Mouse (Mus musculus): ENCODE measurements around the gene Ttll3. TPM values are rescaled to one million over a fixed set of nuclear protein-coding genes. Genes with fewer than 3 reads are reported as not detected.

Ttll3 gene
- total RNA-seq, 2 experiments from 2014 or later: 1.0 to 1.4 TPM

- DNase-seq (ENCODE audit: low spot score): no peak
- intact Hi-C loops (cut with DNase I): loop anchor here (5.0 kb wide), 1 partner anchor 35 kb away; the partner anchor contains the start of gene Camk1
These were observed 11.9 kb upstream of the Ttll3 start for GRCm38 (mm10) chr6:113377172-113377495.

- DNase-seq (ENCODE audit: low spot score): peak; percentile 86
- intact Hi-C loops (cut with DNase I): loop anchor here (5.0 kb wide), 1 partner anchor 35 kb away; the partner anchor contains the start of gene Camk1
These were observed 11.3 kb upstream of the Ttll3 start, which contains the start of the genes Tada3 and Arpc4 for GRCm38 (mm10) chr6:113377496-113378385. TSS of gene Tada3 (minus strand) at chr6:113377883. TSS of gene Arpc4 (plus strand) at chr6:113378115.

- no peak for DNase-seq (ENCODE audit: low spot score)
- intact Hi-C loops (cut with DNase I): loop anchor here (5.0 kb wide), 1 partner anchor 37 kb away; the partner anchor contains the start of gene Camk1
These were observed 9.8 kb upstream of the Ttll3 start for GRCm38 (mm10) chr6:113379246-113379645.

- intact Hi-C loops (cut with DNase I): loop anchor here (5.0 kb wide), 1 partner anchor 143 kb away; the partner anchor contains the start of gene Mtmr14
- DNase-seq (ENCODE audit: low spot score): no peak
These were observed 8.6 kb upstream of the Ttll3 start for GRCm38 (mm10) chr6:113380480-113380879.

DNA sequence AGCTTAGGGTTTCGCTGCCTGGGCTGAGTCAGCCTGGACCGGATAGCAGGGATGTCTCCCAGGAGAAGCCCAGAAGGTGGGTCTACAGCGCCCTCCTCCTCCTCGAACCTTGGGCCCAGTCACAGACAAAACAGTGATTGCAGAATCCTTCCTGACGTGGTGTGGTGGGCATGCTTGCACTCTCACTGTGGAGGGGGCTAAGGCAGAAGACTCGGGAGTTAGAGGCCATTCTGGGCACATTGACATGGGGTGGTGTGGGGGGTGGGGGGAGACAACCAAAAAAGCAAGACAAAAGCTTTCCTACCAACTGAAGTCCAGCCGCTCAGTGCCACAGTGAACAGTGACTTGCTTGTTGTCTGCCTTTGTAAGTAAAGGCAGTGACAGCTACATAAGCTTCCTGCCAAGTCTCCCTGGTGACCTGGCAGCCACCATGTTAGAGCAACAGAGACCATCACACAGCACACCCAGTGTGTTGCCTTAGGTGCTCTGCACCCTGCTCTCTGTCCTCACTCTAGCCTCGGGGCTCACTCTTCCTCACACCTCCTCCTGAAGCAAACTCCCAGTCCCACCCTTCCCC, 4.6 kb upstream of the Ttll3 start:
- no peak for DNase-seq (ENCODE audit: low spot score)
- intact Hi-C loops (cut with DNase I): loop anchor here (5.0 kb wide), 1 partner anchor 147 kb away; the partner anchor contains the start of gene Mtmr14

- no peak for DNase-seq (ENCODE audit: low spot score)
- intact Hi-C loops (cut with DNase I): no loop called here
These were observed 3.8 kb upstream of the Ttll3 start for GRCm38 (mm10) chr6:113385160-113385714.

DNA sequence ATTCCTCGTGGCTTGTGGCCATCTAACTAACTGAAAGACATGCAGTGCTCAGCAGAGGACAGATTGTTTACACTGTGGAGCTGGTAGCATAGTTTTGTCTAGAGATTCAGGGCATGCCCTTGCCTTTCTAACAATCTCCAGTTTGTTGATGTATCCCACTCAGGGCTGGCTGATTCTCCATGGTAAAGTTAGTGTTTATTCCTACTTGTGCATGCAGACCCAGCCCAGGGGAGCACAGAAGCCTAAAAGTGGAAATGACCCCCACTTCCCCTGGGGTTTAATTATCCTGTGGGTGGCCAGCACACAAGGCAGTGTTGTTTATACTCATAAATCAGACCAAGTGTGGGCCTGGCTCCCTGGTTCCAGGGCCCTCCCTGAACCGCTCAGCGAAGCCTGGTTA, 3.0 kb upstream of the Ttll3 start:
- intact Hi-C loops (cut with DNase I): no loop called here
- no peak for DNase-seq (ENCODE audit: low spot score)

- DNase-seq (ENCODE audit: low spot score): no peak
- intact Hi-C loops (cut with DNase I): no loop called here
These were observed 1.7 kb downstream of the Ttll3 start for GRCm38 (mm10) chr6:113390715-113391114.

DNA sequence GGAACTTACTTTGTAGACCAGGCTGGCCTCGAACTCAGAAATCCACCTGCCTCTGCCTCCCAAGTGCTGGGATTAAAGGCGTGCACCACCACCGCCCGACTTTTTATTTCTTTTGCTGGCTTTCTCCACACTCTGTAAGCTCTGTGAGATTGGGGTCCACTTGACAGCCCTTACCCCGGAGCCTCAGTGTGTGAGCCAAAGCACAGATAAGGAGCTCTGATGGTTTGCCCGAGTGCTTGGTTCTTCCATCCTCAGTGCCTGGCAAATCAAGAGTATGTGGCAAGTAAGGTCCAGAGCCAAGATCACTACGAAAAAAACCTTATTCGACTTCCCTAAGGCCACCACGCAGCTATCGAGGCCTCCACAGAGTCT, 2.9 kb downstream of the Ttll3 start:
- no peak for DNase-seq (ENCODE audit: low spot score)

GRCm38 (mm10) chr6:113392387-113393071, 3.5 kb downstream of the Ttll3 start:
- intact Hi-C loops (cut with DNase I): no loop called here
- peak; percentile 26 for DNase-seq (ENCODE audit: low spot score)

More for the DNA sequence above, 2.9 kb downstream of the Ttll3 start:
- intact Hi-C loops (cut with DNase I): no loop called here

DNA sequence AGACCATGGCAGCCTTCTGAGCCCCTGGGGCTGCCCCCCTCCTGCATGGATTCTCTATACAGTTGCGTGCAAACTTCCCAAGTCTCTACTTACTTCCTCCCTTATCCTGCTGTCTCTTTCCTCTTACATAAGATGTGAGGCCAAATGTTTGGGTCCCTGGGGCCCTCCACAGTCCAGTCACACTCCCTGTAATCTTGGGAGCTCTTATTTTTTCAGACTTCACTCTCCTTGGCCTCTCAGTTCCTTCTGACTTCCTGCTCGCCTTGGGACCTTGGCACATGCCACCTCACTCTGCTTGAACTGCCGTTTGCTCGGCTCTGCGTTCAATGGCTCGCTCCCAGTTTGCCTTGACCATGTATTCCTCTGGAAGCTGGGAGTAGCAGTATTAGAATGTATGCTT, 4.9 kb downstream of the Ttll3 start:
- intact Hi-C loops (cut with DNase I): no loop called here
- no peak for DNase-seq (ENCODE audit: low spot score)

DNA sequence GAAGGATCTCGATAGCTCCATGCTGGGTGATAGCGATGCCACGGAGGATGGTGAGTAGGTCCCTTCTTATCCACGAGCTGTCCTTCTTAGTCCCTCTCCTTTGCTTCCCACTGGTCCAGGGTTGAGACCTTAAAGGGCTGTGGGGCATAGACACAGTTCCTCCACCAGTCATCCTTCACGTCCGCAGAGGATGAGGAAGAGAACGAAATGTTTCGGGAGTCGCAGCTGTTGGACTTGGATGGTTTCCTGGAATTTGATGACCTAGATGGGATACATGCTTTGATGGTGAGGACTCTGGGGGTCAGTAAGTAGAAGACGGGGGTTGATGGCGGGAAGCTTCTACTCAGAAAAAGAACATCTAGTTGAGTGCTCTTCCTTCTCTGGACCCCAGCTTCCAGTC, 5.8 kb downstream of the Ttll3 start:
- DNase-seq (ENCODE audit: low spot score): no peak
- intact Hi-C loops (cut with DNase I): no loop called here

DNA sequence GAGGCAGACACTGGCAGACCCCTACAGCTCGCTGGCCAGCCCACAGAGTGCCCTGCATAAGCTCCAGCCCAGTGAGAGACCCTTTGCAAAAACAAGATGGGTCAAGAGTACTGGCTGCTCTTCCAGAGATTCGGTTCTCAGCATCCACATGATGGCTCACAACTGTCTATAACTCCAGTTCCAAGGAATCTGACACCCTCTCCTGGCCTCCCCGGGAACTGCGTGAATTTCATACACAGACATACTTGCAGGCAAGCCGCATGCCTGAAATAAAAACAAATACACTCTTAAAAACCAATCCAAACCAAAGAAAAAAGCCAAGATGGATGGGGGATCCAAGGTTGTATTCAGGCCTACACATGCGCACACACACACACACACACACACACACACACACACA, 6.4 kb downstream of the Ttll3 start:
- DNase-seq (ENCODE audit: low spot score): no peak
- intact Hi-C loops (cut with DNase I): no loop called here

DNA sequence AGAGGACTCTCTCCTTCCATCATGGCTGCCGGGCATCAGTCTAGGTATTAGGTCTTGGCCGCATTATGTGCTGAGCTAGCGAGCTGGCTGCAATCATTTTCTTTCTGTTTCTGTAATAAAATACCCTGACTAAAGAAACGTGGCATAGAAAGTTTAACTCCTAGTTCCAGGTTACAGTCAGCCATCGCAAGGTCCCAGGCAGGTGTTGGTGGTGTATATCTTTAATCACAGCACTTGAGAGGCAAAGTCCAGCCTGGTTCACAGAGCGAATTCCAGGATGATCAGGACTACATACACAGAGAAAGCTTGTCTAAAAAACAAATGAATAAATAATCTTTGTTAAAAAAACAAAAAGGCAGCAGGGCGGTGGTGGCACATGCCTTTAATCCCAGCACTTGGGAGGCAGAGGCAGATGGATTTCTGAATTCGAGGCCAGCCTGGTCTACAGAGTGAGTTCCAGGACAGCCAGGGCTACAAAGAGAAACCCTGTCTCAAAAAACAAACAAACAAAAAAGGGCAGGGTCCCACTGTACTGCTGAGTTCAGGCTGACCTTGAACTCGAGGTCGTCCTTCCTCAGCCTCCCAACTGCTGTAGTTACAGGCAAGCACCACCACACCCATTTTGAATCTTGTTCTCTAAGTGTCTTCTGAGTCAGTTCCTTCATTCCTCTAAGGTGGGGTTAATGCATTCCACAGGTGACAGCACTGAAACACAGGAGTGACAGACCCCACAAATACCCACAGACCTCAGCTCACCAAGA, 7.4 kb downstream of the Ttll3 start:
- no peak for DNase-seq (ENCODE audit: low spot score)
- intact Hi-C loops (cut with DNase I): no loop called here

DNA sequence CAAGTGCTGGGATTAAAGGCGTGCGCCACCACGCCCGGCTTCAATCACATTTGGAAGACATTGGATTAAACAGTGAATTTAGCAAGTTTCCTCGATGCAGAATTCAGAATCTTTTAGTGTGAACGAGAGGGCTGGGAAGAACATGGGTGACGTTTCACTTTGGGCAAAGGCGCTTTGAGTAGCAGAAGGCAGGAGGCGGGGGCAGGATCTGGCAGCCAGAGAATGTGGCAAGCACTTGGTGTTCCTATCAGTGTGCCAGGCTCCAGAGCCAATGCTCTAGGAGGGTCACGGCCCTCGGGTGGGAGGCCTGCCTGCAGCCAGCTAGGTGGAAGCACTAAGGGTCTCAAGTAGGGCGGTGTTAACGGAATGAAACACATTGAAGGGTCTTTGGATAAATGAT, 13.0 kb downstream of the Ttll3 start:
- intact Hi-C loops (cut with DNase I): no loop called here
- DNase-seq (ENCODE audit: low spot score): no peak

- DNase-seq (ENCODE audit: low spot score): no peak
- intact Hi-C loops (cut with DNase I): no loop called here
These were observed 15.8 kb downstream of the Ttll3 start for GRCm38 (mm10) chr6:113404649-113405448.

- no peak for DNase-seq (ENCODE audit: low spot score)
- intact Hi-C loops (cut with DNase I): no loop called here
These were observed 16.4 kb downstream of the Ttll3 start for GRCm38 (mm10) chr6:113405483-113405882.

DNA sequence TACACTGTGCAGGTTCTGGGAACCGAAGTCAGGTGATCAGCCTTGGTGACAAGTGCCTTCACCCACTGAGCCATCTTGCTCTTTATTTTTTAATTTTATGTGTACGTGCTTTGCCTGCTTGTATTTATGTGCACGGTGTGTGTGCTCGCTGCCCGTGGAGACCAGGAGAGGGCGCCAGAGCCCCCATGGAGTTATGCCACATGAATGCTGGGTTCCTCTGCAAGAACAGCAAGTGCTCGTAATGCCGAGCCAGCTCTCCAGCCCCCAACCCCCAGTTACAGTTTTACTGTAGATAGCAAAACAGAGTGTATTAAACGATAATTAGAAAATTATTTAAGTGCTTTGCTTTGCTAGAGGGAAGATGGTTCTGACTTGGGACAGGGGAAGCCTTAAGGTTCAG, 17.6 kb downstream of the Ttll3 start:
- DNase-seq (ENCODE audit: low spot score): no peak
- intact Hi-C loops (cut with DNase I): no loop called here

- intact Hi-C loops (cut with DNase I): no loop called here
- DNase-seq (ENCODE audit: low spot score): no peak
These were observed 20.9 kb downstream of the Ttll3 start for GRCm38 (mm10) chr6:113410001-113410400.
